Mouse (Mus musculus): Measurements from ENCODE around the gene Ddx46.
A peak's percentile ranks its signal among the peaks of the same experiment; 100 is the strongest.
"Not testable (repeated sequence)": the region's sequence is repeated elsewhere in the genome, so short reads cannot be mapped to it uniquely, and the experiment has no call there.

The Ddx46 gene

DNA sequence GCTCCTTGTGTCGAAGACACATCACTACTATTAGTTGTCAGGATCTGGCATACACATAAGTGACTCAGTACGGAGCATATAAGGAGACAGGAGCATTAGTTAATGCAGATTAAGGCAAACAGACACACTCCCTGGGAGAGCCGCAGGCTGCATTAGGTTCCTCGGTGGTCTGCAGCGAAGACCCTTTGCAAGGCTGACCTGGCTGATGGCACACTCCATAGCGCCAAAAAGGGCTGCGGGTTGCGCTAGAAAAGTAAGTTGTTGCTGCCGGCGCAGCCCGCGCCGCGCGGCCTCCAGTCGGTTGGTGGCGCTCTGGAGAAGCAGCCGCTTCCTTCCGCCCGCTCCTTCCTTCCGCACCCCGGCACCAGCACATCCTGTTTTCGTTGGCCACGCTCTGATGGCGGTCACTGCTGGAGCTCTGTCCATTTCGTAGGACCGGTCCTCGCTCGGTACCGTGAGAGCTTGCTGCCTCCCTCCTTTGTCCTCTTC is at the start of gene Ddx46:
Gene Ddx46 (plus strand): TSS at position 389 of the 489 bp plus-strand sequence.
- DNase-seq (ENCODE audit: low read depth, low spot score), result peak; percentile 93

DNA sequence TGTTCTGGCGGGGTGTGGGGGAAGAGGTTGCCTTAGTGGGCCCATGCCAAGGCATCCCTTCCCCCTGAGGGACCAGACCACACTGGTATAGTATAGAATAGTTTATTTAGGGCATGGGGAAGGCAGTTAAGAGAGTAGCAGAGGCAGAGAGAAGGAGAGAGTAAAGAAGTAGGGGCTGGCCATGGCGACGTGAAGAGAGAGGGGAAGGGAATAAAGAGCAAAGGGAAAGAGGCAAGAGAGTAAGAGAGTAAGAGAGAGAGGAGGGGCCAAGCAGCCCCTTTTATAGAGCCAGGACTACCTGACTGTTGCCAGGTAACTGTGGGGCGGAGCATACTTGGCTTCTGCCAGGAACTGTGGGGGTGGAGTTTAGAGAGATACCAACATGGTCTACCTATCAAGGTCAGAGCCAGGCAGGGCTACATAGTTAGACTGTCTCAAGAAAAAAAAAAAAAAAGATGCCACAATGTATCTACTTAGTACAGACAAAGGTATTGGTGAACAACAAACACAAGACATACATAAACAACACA is 42.8 kb upstream of the Ddx46 start:
- DNase-seq (ENCODE audit: low read depth, low spot score), result no peak

DNA sequence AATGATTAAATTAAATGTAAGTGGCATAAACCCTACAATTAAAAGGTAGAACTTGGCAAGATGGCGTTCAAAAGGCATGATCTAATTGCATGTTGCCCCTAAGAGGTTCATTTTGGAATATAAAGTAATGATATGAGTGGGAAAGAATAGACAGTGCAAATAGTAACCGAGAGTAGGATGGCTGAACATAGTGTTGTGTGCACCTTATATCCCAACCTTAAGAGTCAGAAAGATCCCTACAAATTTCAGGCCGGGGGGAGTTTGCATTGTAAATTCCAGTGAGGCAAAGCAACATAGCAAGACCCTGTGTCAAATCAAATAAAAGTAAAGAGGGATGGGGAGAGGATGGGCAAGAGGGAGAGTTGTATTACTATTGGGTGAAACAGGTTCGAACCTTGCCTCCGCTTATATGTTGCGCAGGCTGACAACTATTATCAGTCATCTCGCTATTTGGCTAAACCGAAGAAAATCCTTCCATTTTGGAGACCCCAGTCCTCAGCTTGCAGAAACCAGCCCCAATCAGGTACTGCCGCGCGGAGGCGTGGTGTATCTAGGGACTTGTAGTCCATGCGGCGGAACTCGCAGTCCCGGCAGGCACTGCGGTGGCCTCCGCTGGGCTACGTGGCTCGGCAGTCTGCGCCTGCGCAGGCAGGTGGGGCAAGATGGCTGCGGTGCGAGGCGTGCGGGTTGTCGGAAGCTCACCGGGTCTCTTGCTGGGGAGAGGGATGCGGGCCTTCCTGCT is 42.1 kb upstream of the Ddx46 start:
- peak; percentile 97 for DNase-seq (ENCODE audit: low read depth, low spot score)

DNA sequence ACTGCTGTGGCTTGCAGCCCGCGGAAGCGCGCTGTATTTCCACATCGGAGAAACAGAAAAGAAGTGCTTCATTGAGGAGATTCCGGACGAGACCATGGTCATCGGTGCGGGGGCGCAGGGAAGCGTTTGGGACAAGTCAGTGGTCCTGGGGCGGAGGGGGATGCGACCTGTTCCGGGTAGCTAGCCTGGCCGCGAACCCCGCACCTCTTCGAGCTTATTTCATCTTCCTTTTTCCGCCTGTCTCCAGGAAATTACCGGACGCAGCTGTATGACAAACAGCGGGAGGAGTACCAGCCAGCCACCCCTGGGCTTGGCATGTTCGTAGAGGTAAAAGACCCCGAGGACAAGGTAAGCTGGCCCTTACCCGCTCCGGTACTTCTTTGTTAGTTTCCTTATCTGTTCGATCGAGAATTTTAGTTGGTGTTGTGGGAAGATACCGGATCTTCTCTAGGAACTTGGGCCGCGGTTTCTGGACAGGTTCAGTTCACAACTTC is 41.5 kb upstream of the Ddx46 start:
- DNase-seq (ENCODE audit: low read depth, low spot score), result no peak

DNA sequence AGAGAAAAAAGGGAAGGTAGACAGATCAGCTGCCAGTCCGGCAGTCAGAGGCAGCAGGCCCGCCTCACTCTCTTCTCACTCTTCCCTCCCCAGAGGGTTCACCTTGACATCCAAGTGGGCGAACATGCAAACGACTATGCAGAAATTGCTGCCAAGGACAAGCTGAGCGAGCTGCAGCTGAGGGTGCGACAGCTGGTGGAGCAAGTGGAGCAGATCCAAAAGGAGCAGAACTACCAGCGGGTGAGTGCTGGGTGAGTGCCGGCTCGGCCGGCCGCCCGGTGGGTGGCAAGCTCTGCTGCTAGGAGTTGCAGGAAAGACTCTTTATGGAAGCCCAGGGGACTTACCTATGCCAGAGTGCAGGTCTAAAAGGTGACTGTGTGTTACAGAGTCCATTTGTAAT is 39.5 kb upstream of the Ddx46 start:
- no peak for DNase-seq (ENCODE audit: low read depth, low spot score)

DNA sequence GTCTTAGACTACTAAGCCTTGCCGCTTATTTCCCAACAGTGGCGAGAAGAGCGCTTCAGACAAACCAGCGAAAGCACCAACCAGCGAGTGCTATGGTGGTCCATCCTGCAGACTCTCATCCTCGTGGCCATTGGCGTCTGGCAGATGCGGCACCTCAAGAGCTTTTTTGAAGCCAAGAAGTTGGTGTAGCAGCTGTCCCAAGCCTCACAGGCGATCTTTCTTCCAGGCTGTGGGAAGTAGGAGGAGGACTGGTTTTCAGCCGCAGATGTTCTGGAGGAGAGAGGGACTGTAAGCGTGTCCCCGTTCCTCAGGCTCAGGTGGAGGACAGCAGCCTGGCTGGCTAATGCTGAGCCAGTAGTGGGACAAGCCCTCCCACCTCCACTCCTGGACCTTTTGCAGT is 38.0 kb upstream of the Ddx46 start:
- no peak for DNase-seq (ENCODE audit: low read depth, low spot score)

DNA sequence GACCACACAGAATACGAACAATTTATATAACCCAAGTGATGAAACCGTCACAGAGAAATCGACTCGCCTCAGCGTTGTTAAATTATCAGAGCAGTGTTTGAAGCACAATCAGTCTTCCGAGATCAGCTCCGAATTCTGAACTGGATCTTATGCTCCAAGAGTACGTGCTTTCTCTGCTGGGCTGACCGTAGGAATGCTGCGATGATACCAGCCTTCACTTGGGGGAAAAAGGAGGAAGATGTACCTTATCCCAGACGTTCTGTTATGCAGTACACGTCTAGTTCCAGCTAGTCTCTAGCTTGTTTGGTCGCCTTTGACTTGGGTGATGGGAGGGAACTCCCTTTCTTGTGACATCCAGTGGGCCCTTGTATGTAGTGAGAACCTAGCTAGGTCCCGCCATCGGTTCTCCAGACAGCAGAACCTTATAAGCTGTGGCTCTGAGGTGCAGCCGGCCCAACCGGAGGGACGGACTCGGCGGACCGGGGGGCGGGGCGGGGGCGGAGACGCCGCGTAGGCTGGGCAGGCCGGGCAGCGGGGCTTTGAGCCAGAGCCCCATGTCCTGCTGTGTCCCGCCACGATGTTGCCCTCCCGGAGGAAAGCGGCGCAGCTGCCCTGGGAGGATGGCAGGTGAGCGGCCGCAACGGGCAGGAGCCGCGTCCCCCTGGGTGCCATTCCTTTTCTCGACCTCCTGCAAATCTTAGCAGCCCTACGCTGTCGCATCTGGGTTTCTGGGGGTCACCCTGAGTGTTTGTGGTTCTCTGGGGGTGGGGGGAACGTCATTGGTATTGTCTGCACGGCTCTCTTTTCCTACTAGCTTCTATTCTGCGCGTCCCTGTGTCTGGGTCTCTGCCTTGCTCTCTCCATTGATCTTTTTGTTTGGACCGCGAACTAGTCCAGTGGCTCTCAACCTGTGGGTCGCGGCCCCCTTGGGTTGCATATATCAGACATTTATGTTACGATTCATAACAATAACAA is 35.0 kb upstream of the Ddx46 start, which contains the start of gene B4galt7:
Gene B4galt7 (plus strand): TSS at position 331 of the 975 bp plus-strand sequence.
- DNase-seq (ENCODE audit: low read depth, low spot score), result peak; percentile 86

DNA sequence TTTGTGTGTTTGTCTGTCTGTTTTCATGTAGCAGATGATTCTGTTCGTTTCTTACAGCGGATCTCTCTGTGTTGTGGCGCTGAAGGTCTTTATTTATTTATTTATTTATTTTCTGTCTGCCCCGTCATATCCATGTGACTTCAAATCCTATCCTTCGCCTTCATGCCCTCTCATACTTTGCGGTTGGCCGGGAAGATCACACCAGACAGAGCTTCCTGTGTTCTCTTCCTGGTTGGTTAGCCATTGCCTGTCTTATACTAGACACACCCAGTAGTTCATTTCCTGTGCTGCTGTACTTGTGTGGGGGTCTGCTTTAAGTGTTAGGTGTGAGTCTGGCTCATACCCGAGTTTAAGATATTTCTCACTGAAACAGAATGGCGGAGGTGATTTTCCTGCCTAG is 34.2 kb upstream of the Ddx46 start:
- peak; percentile 55 for DNase-seq (ENCODE audit: low read depth, low spot score)

DNA sequence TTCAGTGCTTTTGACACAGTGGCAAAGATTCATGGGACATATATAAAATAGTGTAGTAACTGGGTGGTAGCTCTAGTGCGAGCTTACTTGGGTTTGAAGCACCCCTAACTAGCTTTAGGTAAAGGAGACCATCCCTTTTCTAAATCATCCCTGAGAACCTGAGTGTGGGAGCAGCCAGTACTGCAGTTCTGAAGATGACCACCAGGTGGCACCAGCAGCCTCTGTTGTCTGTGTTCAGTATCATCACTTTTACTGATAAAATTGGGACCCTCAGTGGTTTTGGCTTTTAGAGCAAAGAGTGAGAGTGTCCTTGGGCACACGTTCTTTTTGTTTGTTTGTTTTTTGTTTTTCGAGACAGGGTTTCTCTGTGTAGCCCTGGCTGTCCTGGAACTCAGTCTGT is 33.2 kb upstream of the Ddx46 start:
- DNase-seq (ENCODE audit: low read depth, low spot score), result peak; percentile 67

DNA sequence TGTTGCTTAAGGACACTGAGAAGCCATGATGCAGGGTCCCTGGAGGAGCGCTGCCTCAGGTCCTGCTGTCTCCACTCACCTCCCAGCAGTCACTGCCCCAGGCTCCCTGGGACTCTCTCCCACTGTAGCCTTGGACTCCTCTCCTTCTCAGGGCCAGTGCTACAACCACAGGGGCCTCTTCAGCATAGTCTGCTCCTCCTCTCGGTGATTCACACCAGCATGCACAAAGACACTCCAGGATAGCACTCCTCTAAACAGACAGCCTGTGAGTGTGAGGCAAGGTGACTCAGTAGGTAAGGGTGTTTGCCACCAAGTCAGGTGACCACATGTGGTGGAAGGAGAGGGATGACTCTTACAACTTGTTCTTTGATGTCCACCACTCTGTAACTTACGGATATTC is 30.2 kb upstream of the Ddx46 start:
- no peak for DNase-seq (ENCODE audit: low read depth, low spot score)

DNA sequence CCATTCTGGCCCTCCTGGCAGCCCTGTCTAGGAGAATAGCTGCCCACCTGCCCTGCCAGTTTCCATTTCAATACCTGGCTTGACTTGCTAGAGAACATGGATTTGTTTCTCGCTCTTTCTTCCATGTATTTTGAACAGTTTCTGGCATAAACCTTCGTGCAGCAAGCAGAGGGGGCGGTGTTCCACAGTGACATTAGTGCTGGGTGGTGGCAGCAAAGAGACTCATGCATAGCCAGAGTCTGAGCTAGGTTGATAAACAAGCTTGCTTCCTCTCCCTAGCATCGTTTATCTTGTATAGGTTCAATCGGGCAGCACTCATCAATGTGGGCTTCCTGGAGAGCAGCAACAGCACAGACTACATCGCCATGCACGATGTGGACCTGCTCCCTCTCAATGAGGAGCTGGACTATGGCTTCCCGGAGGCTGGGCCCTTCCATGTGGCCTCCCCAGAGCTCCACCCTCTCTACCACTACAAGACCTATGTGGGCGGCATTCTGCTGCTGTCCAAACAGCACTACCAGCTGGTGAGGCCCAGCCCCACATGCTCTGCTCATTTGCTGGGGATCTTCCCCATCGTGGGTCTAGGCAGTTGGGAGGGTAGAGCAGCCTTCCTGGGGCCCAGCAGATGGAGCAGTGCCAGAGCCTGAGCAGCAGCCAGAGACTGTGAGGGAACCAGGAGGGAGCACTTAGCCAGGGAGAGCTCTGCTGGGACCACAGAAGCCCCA is 27.8 kb upstream of the Ddx46 start:
- no peak for DNase-seq (ENCODE audit: low read depth, low spot score)

DNA sequence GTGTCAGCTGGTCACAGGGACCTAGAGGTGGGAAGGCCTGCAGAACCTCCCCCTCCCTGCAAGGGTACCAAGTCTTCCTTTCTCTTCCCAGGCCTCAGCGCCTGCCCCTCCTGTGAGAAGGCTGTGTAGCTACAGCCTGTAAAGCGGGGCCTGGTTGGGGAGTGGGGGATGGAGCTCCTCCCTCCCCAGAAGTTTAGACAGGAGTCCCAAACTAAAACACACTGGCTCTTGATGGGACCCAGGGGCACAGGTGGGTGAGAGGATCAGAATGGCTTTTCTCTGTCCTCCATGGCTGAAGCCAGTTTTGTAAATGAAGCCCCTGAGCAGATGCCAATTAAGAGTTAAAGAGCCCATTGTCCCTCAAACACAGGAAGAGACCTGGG is 27.2 kb upstream of the Ddx46 start:
- no peak for DNase-seq (ENCODE audit: low read depth, low spot score)

DNA sequence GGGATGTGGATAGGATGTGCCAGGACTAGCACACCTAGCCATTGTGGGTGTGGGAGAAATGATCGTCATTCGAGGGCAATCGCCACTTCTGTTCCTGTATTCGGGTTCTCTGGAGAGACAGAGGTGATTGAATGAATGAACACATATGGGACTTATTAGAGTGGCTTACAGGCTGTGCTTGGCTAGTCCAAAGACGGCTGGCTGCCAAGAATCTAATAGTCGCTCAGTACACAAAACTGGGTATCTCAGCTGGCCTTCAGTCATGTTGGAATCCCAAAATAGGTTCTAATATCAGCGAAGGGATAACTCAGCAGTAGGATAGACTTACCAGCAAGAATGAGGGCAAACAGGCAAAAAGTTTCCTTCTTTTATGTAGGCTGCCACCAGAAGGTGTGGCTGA is 22.8 kb upstream of the Ddx46 start:
- DNase-seq (ENCODE audit: low read depth, low spot score), result no peak

DNA sequence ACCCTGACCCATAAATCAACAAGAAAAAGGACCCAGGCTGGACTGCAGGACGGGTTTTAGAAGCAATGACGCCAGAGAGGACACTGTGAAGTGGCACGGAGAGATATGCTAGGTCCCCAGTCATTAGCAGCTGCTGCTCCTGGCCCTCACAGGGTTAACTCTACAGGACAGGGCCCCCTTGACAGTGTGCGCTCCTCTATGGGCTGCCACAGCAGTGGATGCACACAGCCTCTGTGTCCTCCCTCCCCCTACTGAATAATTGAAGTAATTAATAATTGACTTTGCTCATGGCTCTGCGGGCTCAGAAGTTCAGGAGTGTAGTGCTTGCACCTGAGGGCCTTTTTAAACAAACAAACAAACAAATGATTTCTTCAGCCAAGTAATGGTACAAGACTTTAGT is 21.4 kb upstream of the Ddx46 start:
- DNase-seq (ENCODE audit: low read depth, low spot score), result no peak

DNA sequence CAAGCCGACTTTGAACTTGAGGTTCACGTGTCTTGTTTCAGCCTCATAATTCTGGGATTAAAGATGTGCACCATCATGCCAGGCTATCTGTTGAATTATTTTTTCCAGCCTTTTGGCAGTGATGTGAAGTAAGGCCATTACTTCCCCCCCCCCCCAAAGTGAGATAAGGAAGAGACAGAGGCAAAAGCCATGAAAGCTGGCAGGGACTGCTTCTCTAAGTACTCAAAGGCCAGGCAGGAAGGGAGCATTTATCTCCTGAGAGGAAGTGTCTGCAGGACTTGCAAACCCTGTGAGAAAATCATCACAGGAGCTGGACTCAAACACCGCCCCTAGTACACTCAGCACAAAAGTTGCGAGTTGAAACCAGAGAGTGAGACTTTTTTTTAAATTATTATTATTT is 15.5 kb upstream of the Ddx46 start:
- no peak for DNase-seq (ENCODE audit: low read depth, low spot score)

DNA sequence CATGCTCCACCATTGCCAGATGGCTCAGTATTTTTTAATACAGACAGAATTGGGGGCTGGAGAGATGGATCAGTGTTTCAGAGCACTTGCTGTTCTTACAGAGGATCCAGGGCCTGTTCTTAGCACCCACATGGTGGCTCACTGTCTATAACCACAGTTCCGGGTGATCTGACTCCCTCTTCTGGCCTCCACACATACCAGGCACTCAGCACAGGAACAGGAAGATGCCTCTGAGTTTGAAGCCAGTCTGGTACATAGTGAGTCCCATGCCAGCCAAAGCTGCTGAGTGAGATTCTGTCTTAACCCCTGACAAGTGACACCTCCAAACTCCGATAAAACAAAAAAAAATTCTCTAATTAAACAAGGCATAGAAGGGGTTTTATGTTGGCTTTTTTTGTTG is 14.6 kb upstream of the Ddx46 start:
- no peak for DNase-seq (ENCODE audit: low read depth, low spot score)

DNA sequence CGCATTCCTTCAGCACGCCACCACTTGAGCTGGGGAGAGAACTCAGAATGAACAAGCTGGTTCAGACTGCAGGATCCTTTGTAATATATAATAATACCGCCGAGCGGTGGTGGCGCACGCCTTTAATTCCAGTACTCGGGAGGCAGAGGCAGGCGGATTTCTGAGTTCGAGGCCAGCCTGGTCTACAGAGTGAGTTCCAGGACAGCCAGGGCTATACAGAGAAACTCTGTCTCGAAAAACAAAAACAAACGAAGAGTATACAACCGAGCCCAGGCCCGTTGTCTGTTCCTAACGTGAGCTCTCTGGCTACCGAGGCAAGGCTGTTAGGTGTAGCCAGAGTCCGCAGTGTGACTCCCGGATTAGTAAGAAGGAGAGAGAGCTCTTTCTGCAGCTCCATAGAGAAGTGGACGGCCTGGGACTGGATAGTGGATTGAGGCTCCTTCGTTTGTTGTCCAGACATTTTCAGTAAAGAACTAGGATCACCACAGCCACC is 12.6 kb upstream of the Ddx46 start:
- not testable (repeated sequence) for DNase-seq (ENCODE audit: low read depth, low spot score)

DNA sequence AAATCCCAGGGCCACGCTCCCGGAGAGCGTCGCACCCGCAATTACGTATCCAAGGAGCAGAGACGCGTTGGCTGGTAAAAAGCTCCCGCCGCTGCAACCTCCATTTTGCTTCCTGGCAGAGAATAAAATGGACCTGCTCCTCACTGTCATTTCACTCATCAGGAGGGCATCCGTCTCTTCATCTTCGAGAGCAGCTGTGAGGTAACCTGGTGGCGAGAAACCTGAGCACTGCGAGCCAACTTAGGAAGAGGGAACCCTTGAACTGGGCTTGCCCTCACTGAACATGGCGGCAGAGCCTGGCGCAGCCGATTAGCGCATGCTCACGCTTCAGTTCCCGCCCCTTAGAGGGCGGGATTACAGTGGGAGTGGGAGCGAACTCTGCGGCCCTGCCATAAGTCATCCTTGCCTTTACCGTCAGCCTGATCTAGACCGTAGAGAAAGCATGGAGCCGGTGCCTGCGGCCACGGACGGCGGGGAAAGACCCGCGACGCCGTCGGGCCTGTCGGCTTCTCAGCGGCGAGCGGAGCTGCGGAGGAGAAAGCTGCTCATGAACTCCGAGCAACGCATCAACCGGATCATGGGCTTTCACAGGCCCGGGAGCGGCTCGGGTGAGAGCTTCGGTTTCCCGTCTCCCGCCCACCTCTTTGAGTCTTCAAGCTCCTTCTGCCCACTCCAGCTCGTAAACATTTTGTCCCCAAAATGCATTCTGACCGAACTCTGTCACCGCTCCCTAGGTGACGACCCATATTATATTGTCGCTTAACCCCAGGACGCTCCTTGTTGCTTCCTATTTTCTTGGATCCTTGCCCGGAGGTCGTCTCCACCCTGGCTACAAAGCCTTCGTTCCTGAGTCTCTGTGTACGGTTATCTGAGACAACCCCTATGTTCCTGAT is 11.9 kb upstream of the Ddx46 start, which contains the start of gene Caml:
Gene Caml (plus strand): TSS at position 357 of the 893 bp plus-strand sequence.
- DNase-seq (ENCODE audit: low read depth, low spot score), result peak; percentile 95

DNA sequence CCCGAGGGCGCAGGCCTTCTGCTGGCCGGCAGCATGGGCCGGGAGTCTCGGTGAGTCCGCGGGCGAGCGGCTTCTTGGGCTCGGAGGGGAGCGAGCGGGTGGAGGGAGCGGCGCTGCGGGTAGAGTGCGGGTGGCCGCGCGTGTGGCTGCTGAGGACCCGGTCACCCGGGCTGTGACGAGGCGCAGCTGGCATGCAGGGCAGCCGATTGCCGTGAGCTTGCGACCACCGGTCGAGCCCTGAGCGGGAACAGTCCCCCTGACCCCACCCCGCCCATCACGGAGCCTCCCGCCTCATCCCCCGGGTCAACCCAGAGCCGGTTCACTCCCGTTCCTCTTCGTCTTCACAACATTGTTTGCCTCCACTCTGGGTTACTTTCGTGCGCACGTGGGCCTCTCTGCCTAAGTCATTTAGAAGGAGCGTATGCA is 332 bp downstream of the Ddx46 start:
- DNase-seq (ENCODE audit: low read depth, low spot score), result no peak

Data from A20 (cell line).